Mouse (Mus musculus) MEL (cell line): Measurements from ENCODE around the gene Nadk2. TPM values are rescaled to one million over a fixed set of nuclear protein-coding genes. Genes with fewer than 3 reads are reported as not detected.

Source experiments
- DNase-seq: peaks from one replicate; pipeline ENCODE4 v3.0.0; 2011; ENCODE audit warnings: low read depth, low spot score
- H3K27ac ChIP-seq: 2 replicates; pipeline ENCODE4 v1.5.1; 2012; ENCODE audit warnings: low read depth, mild to moderate bottlenecking, control low read depth, low read length, moderate library complexity; ENCODE audit not compliant: control insufficient read depth
- H3K27me3 ChIP-seq, 2 experiments: fragments of 150-350 bp in 1 of 2; sonication (generic) in 1 of 2; 2 replicates each; pipeline ENCODE4 v1.6.1; 2012; ENCODE audit warnings: low read length in 2 of 2, mild to moderate bottlenecking in 2 of 2, improper control_type of control experiment in 1 of 2, moderate library complexity in 1 of 2; ENCODE audit not compliant: insufficient read depth in 2 of 2, control insufficient read depth in 1 of 2
- H3K36me3 ChIP-seq, 2 experiments: 2 replicates each; pipeline ENCODE4 v1.6.1; 2012 to 2014; ENCODE audit warnings: low read length in 2 of 2, improper control_type of control experiment in 1 of 2, inconsistent platforms in 1 of 2, mild to moderate bottlenecking in 1 of 2; ENCODE audit not compliant: insufficient read depth in 2 of 2, control insufficient read depth in 1 of 2
- H3K4me1 ChIP-seq, 2 experiments: fragments of 150-350 bp in 1 of 2; sonication (generic) in 1 of 2; 2 replicates each; pipeline ENCODE4 v1.6.1; 2012; ENCODE audit warnings: low read length in 2 of 2, improper control_type of control experiment in 1 of 2, mild to moderate bottlenecking in 1 of 2; ENCODE audit not compliant: insufficient read depth in 2 of 2, control insufficient read depth in 1 of 2
- H3K4me3 ChIP-seq, 2 experiments: fragments of 150-350 bp in 1 of 2; sonication (generic) in 1 of 2; 2 replicates each; pipeline ENCODE4 v1.5.1; 2012; ENCODE audit warnings: low read depth in 2 of 2, low read length in 2 of 2, mild to moderate bottlenecking in 2 of 2, moderate library complexity in 2 of 2, control low read depth in 1 of 2, improper control_type of control experiment in 1 of 2; ENCODE audit not compliant: control insufficient read depth in 1 of 2, insufficient read depth in 1 of 2
- H3K79me2 ChIP-seq: 2 replicates; pipeline ENCODE4 v1.6.1; 2012; ENCODE audit warnings: mild to moderate bottlenecking, low read length, moderate library complexity; ENCODE audit not compliant: control insufficient read depth, poor library complexity, insufficient read depth
- H3K9ac ChIP-seq: 2 replicates; pipeline ENCODE4 v1.6.1; 2012; ENCODE audit warnings: low read depth, mild to moderate bottlenecking, control low read depth, low read length, moderate library complexity; ENCODE audit not compliant: control insufficient read depth, poor library complexity, severe bottlenecking
- H3K9me3 ChIP-seq: fragments of 150-350 bp; sonication (generic); replicated peaks from 2 replicates; pipeline ENCODE4 v1.6.1; 2012; ENCODE audit warnings: mild to moderate bottlenecking, low read length, improper control_type of control experiment, moderate library complexity; ENCODE audit not compliant: insufficient read depth
- BHLHE40 ChIP-seq: IDR thresholded peaks from 2 replicates; pipeline ENCODE4 v1.6.1; 2012; ENCODE audit warnings: low read depth, mild to moderate bottlenecking, inconsistent platforms, low read length, improper control_type of control experiment, borderline replicate concordance
- CHD1 ChIP-seq: IDR thresholded peaks from 2 replicates; pipeline ENCODE4 v1.6.1; 2012; ENCODE audit warnings: low read depth, mild to moderate bottlenecking, inconsistent platforms, low read length, improper control_type of control experiment
- CTCF ChIP-seq, 3 experiments: IDR thresholded peaks in 2 of 3; conservative IDR thresholded peaks in 1 of 3; 2 replicates each; pipeline ENCODE4 v1.5.1; 2011 to 2012; ENCODE audit warnings: low read length in 3 of 3, low read depth in 2 of 3, mild to moderate bottlenecking in 2 of 3, improper control_type of control experiment in 1 of 3, inconsistent platforms in 1 of 3, mixed read lengths in 1 of 3, moderate library complexity in 1 of 3; ENCODE audit not compliant: control insufficient read depth in 1 of 3, insufficient read depth in 1 of 3, poor library complexity in 1 of 3, severe bottlenecking in 1 of 3
- E2F4 ChIP-seq: IDR thresholded peaks from 2 replicates; pipeline ENCODE4 v1.6.1; 2011; ENCODE audit warnings: low read depth, low read length, improper control_type of control experiment, borderline replicate concordance
- ELF1 ChIP-seq: IDR thresholded peaks from 2 replicates; pipeline ENCODE4 v1.6.1; 2014; ENCODE audit warnings: low read depth, mild to moderate bottlenecking, inconsistent platforms, low read length, improper control_type of control experiment, moderate library complexity
- EP300 ChIP-seq, 2 experiments: IDR thresholded peaks; 2 replicates each; pipeline ENCODE4 v1.6.1; 2011; ENCODE audit warnings: improper control_type of control experiment in 2 of 2, low read length in 2 of 2, low read depth in 1 of 2, mild to moderate bottlenecking in 1 of 2
- ETS1 ChIP-seq: IDR thresholded peaks from 2 replicates; pipeline ENCODE4 v1.6.1; 2012; ENCODE audit warnings: low read depth, mild to moderate bottlenecking, inconsistent platforms, low read length, improper control_type of control experiment, moderate library complexity
- GABPA ChIP-seq: IDR thresholded peaks from 2 replicates; pipeline ENCODE4 v1.6.1; 2012; ENCODE audit warnings: low read depth, mild to moderate bottlenecking, inconsistent platforms, low read length, improper control_type of control experiment, moderate library complexity
- HCFC1 ChIP-seq: IDR thresholded peaks from 2 replicates; pipeline ENCODE4 v1.6.1; 2012; ENCODE audit warnings: low read depth, mild to moderate bottlenecking, inconsistent platforms, low read length, improper control_type of control experiment, moderate library complexity
- JUND ChIP-seq: IDR thresholded peaks from 2 replicates; pipeline ENCODE4 v1.6.1; 2011; ENCODE audit warnings: low read depth, mild to moderate bottlenecking, improper control_type of control experiment, low read length
- MAFK ChIP-seq: IDR thresholded peaks from 2 replicates; pipeline ENCODE4 v1.6.1; 2011; ENCODE audit warnings: low read depth, mild to moderate bottlenecking, low read length, improper control_type of control experiment, borderline replicate concordance
- MAX ChIP-seq: IDR thresholded peaks from 2 replicates; pipeline ENCODE4 v1.6.1; 2011; ENCODE audit warnings: low read length, improper control_type of control experiment
- MAZ ChIP-seq: IDR thresholded peaks from 2 replicates; pipeline ENCODE4 v1.6.1; 2012; ENCODE audit warnings: low read depth, mild to moderate bottlenecking, inconsistent platforms, low read length, improper control_type of control experiment
- MEF2A ChIP-seq: IDR thresholded peaks from 2 replicates; pipeline ENCODE4 v1.6.1; 2014; ENCODE audit warnings: low read depth, mild to moderate bottlenecking, inconsistent platforms, low read length, improper control_type of control experiment; ENCODE audit not compliant: poor library complexity, insufficient replicate concordance, severe bottlenecking; ENCODE audit errors: extremely low read depth
- MXI1 ChIP-seq: IDR thresholded peaks from 2 replicates; pipeline ENCODE4 v1.6.1; 2011; ENCODE audit warnings: mild to moderate bottlenecking, low read depth, low read length, improper control_type of control experiment
- MYB ChIP-seq: IDR thresholded peaks from 2 replicates; pipeline ENCODE4 v1.6.1; 2011; ENCODE audit warnings: mild to moderate bottlenecking, low read depth, low read length, improper control_type of control experiment
- POLR2A ChIP-seq, 2 experiments: IDR thresholded peaks; 2 replicates each; pipeline ENCODE4 v1.6.1; 2011 to 2012; ENCODE audit warnings: low read length in 2 of 2, mild to moderate bottlenecking in 2 of 2, control low read depth in 1 of 2, improper control_type of control experiment in 1 of 2, low read depth in 1 of 2, moderate library complexity in 1 of 2; ENCODE audit not compliant: control insufficient read depth in 1 of 2, insufficient read depth in 1 of 2, poor library complexity in 1 of 2
- POLR2AphosphoS5 ChIP-seq: IDR thresholded peaks from 2 replicates; pipeline ENCODE4 v1.6.1; 2012; ENCODE audit warnings: low read depth, borderline replicate concordance, mild to moderate bottlenecking, inconsistent platforms, low read length, moderate library complexity, mixed read lengths
- RAD21 ChIP-seq: IDR thresholded peaks from 2 replicates; pipeline ENCODE4 v1.6.1; 2011; ENCODE audit warnings: mild to moderate bottlenecking, low read depth, low read length, improper control_type of control experiment
- RCOR1 ChIP-seq: IDR thresholded peaks from 2 replicates; pipeline ENCODE4 v1.6.1; 2012; ENCODE audit warnings: low read depth, mild to moderate bottlenecking, inconsistent platforms, low read length, improper control_type of control experiment
- SIN3A ChIP-seq: IDR thresholded peaks from 2 replicates; pipeline ENCODE4 v1.6.1; 2012; ENCODE audit warnings: low read length, improper control_type of control experiment, inconsistent platforms
- SMC3 ChIP-seq: IDR thresholded peaks from 2 replicates; pipeline ENCODE4 v1.6.1; 2011; ENCODE audit warnings: low read depth, low read length, improper control_type of control experiment
- TAL1 ChIP-seq: IDR thresholded peaks from 2 replicates; pipeline ENCODE4 v1.6.1; 2012; ENCODE audit warnings: mild to moderate bottlenecking, inconsistent platforms, low read length, moderate library complexity, mixed read lengths
- TBP ChIP-seq: IDR thresholded peaks from 2 replicates; pipeline ENCODE4 v1.8.0; 2011; ENCODE audit warnings: low read depth, low read length, improper control_type of control experiment
- TCF12 ChIP-seq: IDR thresholded peaks from 2 replicates; pipeline ENCODE4 v1.6.1; 2014; ENCODE audit warnings: low read depth, mild to moderate bottlenecking, inconsistent platforms, low read length, improper control_type of control experiment, moderate library complexity
- USF1 ChIP-seq: IDR thresholded peaks from 2 replicates; pipeline ENCODE4 v1.6.1; 2014; ENCODE audit warnings: low read depth, mild to moderate bottlenecking, inconsistent platforms, low read length, improper control_type of control experiment, moderate library complexity
- ZC3H11A ChIP-seq: IDR thresholded peaks from 2 replicates; pipeline ENCODE4 v1.6.1; 2012; ENCODE audit warnings: low read depth, mild to moderate bottlenecking, inconsistent platforms, low read length, improper control_type of control experiment
- ZKSCAN1 ChIP-seq: IDR thresholded peaks from 2 replicates; pipeline ENCODE4 v1.6.1; 2012; ENCODE audit warnings: low read depth, mild to moderate bottlenecking, inconsistent platforms, low read length, improper control_type of control experiment, moderate library complexity
- ZMIZ1 ChIP-seq: IDR thresholded peaks from 2 replicates; pipeline ENCODE4 v1.6.1; 2012; ENCODE audit warnings: low read depth, mild to moderate bottlenecking, inconsistent platforms, low read length, improper control_type of control experiment, moderate library complexity
- ZNF384 ChIP-seq: IDR thresholded peaks from 2 replicates; pipeline ENCODE4 v1.6.1; 2012; ENCODE audit warnings: low read depth, mild to moderate bottlenecking, inconsistent platforms, low read length, improper control_type of control experiment
- polyA plus RNA-seq, 2 experiments: library from polyadenylated mRNA; stranded (reverse) in 1 of 2; unstranded in 1 of 2; fragments of >175 nt in 1 of 2; fragments of >200 nt in 1 of 2; gene quantifications; 2 replicates each; pipeline versions ENCODE4 v1.2.1 to v1.2.4; 2012; ENCODE audit warnings: low replicate concordance in 2 of 2, low read depth in 1 of 2; ENCODE audit not compliant: insufficient read length in 2 of 2, insufficient read depth in 1 of 2, missing spikeins in 1 of 2
- total RNA-seq: library from RNA; depleted of rRNA; stranded (reverse); fragments of 300-350 nt; gene quantifications from 2 replicates; pipeline ENCODE4 v1.2.3, GENCODE M21; 2012

The Nadk2 gene
- total and polyA plus RNA-seq, 3 experiments: 168 to 659 (median 361) TPM

DNA sequence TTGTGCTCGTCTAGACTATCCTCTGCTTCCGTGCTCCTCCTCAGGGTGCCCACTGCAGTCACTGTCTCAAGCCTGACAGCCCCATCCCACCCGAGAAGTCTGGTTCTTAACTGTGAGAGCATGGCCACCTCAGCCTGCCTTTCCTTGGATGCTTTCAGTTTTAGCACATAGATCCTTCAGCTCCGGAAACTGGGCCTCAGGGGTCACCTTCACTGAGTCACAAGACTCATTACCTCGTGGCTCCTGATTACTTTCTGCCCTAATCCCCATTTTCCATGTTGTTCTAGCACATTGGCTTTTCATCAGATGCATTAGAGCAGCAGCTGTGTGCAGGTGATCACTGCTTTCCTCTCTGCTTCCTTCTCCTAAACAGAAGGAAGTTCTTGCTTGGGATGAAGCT is 16.4 kb downstream of the Nadk2 start:
- no peak overlapping the region for H3K27ac ChIP-seq
- TF ChIP-seq SMC3 (no peak), ZMIZ1 (no peak), RCOR1 (no peak), MYB (no peak), JUND (no peak), POLR2A (IDR thresholded peaks at IDR 0.05; ENCODE audit: control insufficient read depth in 1 of 2, insufficient read depth in 1 of 2, low read depth in 1 of 2, low read length in 2 of 2, poor library complexity in 1 of 2) (no peak), GABPA (no peak), MEF2A (no peak), MAZ (no peak), E2F4 (no peak), ETS1 (no peak), SIN3A (no peak), CHD1 (no peak), TAL1 (no peak), MAX (no peak), HCFC1 (no peak), TBP (no peak), CTCF (IDR thresholded peaks at IDR 0.05 in 2 of 3, conservative IDR thresholded peaks at IDR 0.05 in 1 of 3; ENCODE audit: control insufficient read depth in 1 of 3, insufficient read depth in 1 of 3, low read depth in 2 of 3, low read length in 3 of 3, poor library complexity in 1 of 3, severe bottlenecking in 1 of 3) (no peak), POLR2AphosphoS5 (no peak; the same call in 1 of the 2 replicates)
- H3K4me1 ChIP-seq: peaks cover 16 to 29% of the 10 kb centered on the region in 2 experiments
- DNase-seq: no peak
- no peaks in the 10 kb centered on the region for H3K27me3 ChIP-seq
- no peaks in the 10 kb centered on the region for H3K9me3 ChIP-seq
- peaks cover 10% of the 10 kb centered on the region for H3K79me2 ChIP-seq
- peaks cover 36 to 77% of the 10 kb centered on the region in 2 experiments for H3K36me3 ChIP-seq
- no peak overlapping the region for H3K4me3 ChIP-seq
- no peak overlapping the region for H3K9ac ChIP-seq

- no peaks in the 10 kb centered on the region for H3K9me3 ChIP-seq
- no peak overlapping the region for H3K27ac ChIP-seq
- peaks cover 5% of the 10 kb centered on the region; the same call in 1 of the 2 replicates for H3K79me2 ChIP-seq
- H3K27me3 ChIP-seq: no peaks in the 10 kb centered on the region
- TF ChIP-seq JUND: no peak
- TF ChIP-seq MEF2A: no peak
- TF ChIP-seq EP300 (IDR thresholded peaks at IDR 0.05; ENCODE audit: low read depth in 1 of 2, low read length in 2 of 2): no peak
- TF ChIP-seq TCF12: no peak
- no peak for TF ChIP-seq USF1
- TF ChIP-seq BHLHE40: no peak
- TF ChIP-seq RAD21: no peak
- no peak for TF ChIP-seq ZKSCAN1
- TF ChIP-seq ZNF384: no peak
- no peak for TF ChIP-seq MAFK
- TF ChIP-seq ETS1: no peak
- TF ChIP-seq MAX: no peak
- no peak for TF ChIP-seq ZC3H11A
- TF ChIP-seq MYB: no peak
- TF ChIP-seq CTCF (IDR thresholded peaks at IDR 0.05 in 2 of 3, conservative IDR thresholded peaks at IDR 0.05 in 1 of 3; ENCODE audit: control insufficient read depth in 1 of 3, insufficient read depth in 1 of 3, low read depth in 2 of 3, low read length in 3 of 3, poor library complexity in 1 of 3, severe bottlenecking in 1 of 3): no peak
- no peak for TF ChIP-seq E2F4
- no peak for TF ChIP-seq ELF1
- TF ChIP-seq MXI1: no peak
- no peak for DNase-seq
- peaks cover 33 to 80% of the 10 kb centered on the region in 2 experiments for H3K36me3 ChIP-seq
- no peak overlapping the region for H3K4me3 ChIP-seq
- H3K4me1 ChIP-seq: peaks cover 16 to 29% of the 10 kb centered on the region in 2 experiments
- no peak overlapping the region for H3K9ac ChIP-seq
Observed at GRCm38 (mm10) chr15:9087895-9088682, 17.0 kb downstream of the Nadk2 start.
